Mouse (Mus musculus) thymus, postnatal 25 days (tissue): ENCODE results near the gene Ywhag.
A peak's percentile ranks its signal among the peaks of the same experiment; 100 is the strongest.

Experiments used
- DNase-seq: peaks from one replicate; pipeline ENCODE4 v3.0.0; 2022

Gene Ywhag

GRCm38 (mm10) chr5:135910813-135911212, 23.6 kb downstream of the Ywhag start:
- no peak for DNase-seq

GRCm38 (mm10) chr5:135909646-135910045, 24.8 kb downstream of the Ywhag start:
- DNase-seq: no peak

- no peak for DNase-seq
These were observed 25.4 kb downstream of the Ywhag start for GRCm38 (mm10) chr5:135908989-135909388.

GRCm38 (mm10) chr5:135908185-135908584, 26.2 kb downstream of the Ywhag start:
- DNase-seq: peak; percentile 25

- no peak for DNase-seq
These were observed 27.2 kb downstream of the Ywhag start for GRCm38 (mm10) chr5:135907256-135907655.

- no peak for DNase-seq
These were observed 27.6 kb downstream of the Ywhag start for GRCm38 (mm10) chr5:135906846-135907245.

GRCm38 (mm10) chr5:135905320-135906225, 28.8 kb downstream of the Ywhag start:
- no peak for DNase-seq

GRCm38 (mm10) chr5:135904259-135904658, 30.2 kb downstream of the Ywhag start:
- DNase-seq: no peak

GRCm38 (mm10) chr5:135903551-135904151, 30.8 kb downstream of the Ywhag start:
- DNase-seq: peak; percentile 76

- no peak for DNase-seq
These were observed 31.4 kb downstream of the Ywhag start for GRCm38 (mm10) chr5:135903058-135903457.

GRCm38 (mm10) chr5:135901354-135902095, 32.9 kb downstream of the Ywhag start:
- DNase-seq: peak; percentile 30

GRCm38 (mm10) chr5:135900701-135901100, 33.7 kb downstream of the Ywhag start:
- no peak for DNase-seq

- DNase-seq: no peak
These were observed 34.6 kb downstream of the Ywhag start for GRCm38 (mm10) chr5:135899833-135900232.

- DNase-seq: no peak
These were observed 35.4 kb downstream of the Ywhag start for GRCm38 (mm10) chr5:135898995-135899394.

- peak; percentile 58 for DNase-seq
These were observed 36.4 kb downstream of the Ywhag start for GRCm38 (mm10) chr5:135898028-135898427.

- DNase-seq: no peak
These were observed 39.5 kb downstream of the Ywhag start for GRCm38 (mm10) chr5:135894958-135895357.

GRCm38 (mm10) chr5:135892589-135893351, 41.6 kb downstream of the Ywhag start:
- DNase-seq: no peak

- no peak for DNase-seq
These were observed 43.5 kb downstream of the Ywhag start for GRCm38 (mm10) chr5:135890920-135891319.

- no peak for DNase-seq
These were observed 44.1 kb downstream of the Ywhag start for GRCm38 (mm10) chr5:135890323-135890722.

GRCm38 (mm10) chr5:135888405-135889215, 45.8 kb downstream of the Ywhag start:
- DNase-seq: no peak

GRCm38 (mm10) chr5:135887675-135888102, 46.7 kb downstream of the Ywhag start, which contains the start of gene Hspb1:
TSS of gene Hspb1 (plus strand) at chr5:135887919.
- no peak for DNase-seq

- no peak for DNase-seq
These were observed 49.8 kb downstream of the Ywhag start for GRCm38 (mm10) chr5:135884641-135885040.
